Mouse (Mus musculus): ENCODE measurements at regions not wholly inside any gene's neighbourhood (a gene's known extent, or its start where the extent isn't known, plus 50 kb on each side); places are given as distances from the start of the nearest gene placed in this dataset.

DNA sequence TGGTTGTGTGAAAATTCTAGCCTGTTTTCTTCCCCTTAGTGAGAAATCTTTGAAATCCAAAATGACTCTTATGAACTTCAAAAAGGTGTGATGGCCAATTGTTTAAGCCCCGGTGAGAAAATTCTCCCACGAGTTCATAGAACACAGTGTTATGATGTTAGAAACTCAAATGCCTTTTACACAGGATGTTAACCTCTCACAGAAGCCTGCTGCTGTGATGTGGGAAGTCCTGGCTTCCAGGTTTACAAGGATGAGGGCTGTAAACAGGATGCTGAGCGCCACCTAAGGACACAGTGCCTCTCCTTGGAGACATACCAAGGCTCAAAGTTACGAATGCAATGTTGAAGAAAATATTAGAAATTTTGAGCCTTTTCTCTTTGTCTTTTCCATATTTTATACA is 222.8 kb downstream of the Gja1 start:
- no peaks in the 10 kb centered on the region for H3K9me3 ChIP-seq
- ATAC-seq: no peak
- H3K4me1 ChIP-seq (replicated peaks): no peaks in the 10 kb centered on the region
- 47% methylated on average over 4 of the region's 4 CpGs for WGBS
- H3K4me3 ChIP-seq (replicated peaks): no peak overlapping the region
- H3K4me2 ChIP-seq (replicated peaks): no peak overlapping the region
- no peaks in the 10 kb centered on the region for H3K27me3 ChIP-seq (replicated peaks)
- no peak overlapping the region for H3K27ac ChIP-seq
- H3K36me3 ChIP-seq: no peaks in the 10 kb centered on the region
- no peak overlapping the region for H3K9ac ChIP-seq

DNA sequence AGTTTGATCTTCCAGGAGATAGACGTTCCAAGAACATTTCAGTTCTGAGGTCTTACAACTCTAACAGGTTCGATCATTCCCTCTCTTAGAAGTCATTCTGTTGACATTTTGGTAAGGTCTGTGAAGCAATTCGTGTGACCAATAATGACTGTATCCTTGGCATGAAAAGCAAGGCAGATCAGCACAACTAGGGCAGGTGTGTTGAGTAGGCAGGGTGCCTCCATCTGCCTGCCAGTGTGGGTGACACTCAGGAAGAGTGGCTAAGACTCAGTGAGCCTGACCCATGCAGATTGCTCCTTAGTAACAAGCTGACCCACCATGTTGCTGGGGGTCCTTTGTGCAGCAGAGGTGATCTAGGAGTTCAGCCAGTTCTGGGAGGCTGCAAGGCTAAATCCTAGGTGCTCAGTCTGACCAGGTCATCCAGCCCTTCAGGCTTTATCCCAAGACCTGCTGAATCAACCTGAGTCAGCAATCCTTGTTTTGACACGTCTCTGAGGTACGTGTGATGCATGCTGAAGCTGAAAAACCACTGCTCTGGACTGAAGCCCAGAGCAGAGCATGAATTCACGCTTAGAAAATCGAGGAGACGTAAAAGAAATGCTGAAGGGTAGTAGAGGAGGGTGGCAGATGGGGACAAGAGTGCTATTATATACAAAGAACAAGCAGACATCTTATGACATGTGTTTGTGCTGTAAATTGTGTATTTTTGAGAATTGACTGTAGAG is 234.6 kb downstream of the Gja1 start:
- Histone ChIP-seq H3K9me3 (no peaks in the 10 kb centered on the region), H3K4me2 (replicated peaks) (no peak overlapping the region), H3K27ac (no peak overlapping the region), H3K9ac (no peak overlapping the region), H3K36me3 (no peaks in the 10 kb centered on the region), H3K4me1 (replicated peaks) (no peaks in the 10 kb centered on the region), H3K4me3 (replicated peaks) (no peak overlapping the region), H3K27me3 (replicated peaks) (no peaks in the 10 kb centered on the region)
- no peak for ATAC-seq
- 74% methylated on average over 8 of the region's 8 CpGs for WGBS

DNA sequence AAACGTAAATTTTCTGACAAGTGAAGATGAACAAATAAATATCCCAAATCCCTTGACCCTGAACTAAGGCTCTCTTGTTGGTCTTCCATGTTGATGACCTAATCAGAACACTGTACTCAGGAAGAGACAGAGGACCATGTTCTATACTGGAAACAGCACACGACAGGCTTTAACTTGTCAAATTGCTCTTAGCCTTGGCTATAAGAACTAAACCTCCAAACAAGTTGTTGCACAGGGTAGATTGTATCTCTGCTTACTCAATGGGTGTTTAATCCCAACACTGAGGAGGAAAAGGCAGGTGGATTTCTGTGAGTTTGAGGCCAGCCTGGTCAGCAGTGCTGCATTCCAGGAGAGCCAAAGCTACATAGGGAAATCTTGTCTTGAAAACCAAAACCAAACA is 265.5 kb downstream of the Gja1 start:
- 81% methylated on average over 2 of the region's 2 CpGs for WGBS
- Histone ChIP-seq H3K4me1 (replicated peaks) (no peaks in the 10 kb centered on the region), H3K36me3 (no peaks in the 10 kb centered on the region), H3K27me3 (replicated peaks) (no peaks in the 10 kb centered on the region), H3K27ac (no peak overlapping the region), H3K9me3 (no peaks in the 10 kb centered on the region), H3K9ac (no peak overlapping the region), H3K4me3 (replicated peaks) (no peak overlapping the region), H3K4me2 (replicated peaks) (no peak overlapping the region)
- no peak for ATAC-seq

DNA sequence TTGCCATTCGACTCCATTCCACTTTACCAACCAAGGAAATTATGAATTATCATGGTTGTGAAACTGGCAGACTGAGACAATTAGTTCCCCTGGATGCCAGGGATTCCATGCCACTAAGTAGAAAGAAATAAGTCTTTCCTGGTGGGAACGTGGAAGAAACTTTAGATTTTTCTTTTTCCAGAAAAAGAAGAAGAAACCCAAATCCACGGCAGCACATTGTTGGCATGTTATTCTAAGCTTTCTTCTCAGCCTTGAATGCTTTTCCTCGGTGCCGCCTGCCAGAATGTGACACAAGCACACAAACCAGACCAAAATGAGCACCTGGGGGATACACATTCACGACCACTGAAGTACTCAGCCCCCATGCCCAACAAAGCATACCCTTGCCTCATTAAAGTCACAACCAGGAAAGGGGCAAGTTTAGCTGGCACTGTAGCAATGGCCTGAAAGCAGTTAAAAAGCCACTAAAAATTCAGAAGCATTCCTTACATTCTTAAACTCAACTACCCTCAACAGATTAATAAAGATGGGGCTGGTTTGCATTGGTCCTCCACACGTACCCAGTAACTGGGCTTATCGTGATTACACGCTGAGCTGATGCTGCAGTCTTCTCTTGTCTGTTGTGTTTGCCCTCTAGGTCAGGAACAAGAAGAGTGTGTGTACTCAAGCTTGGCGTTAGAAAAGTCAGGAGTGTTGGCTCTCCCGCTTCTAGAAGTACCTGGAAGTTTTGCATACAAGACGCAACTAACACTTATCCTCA is 266.4 kb downstream of the Gja1 start:
- Histone ChIP-seq H3K9ac (no peak overlapping the region), H3K4me1 (replicated peaks) (no peaks in the 10 kb centered on the region), H3K4me3 (replicated peaks) (no peak overlapping the region), H3K4me2 (replicated peaks) (no peak overlapping the region), H3K27ac (no peak overlapping the region), H3K27me3 (replicated peaks) (no peaks in the 10 kb centered on the region), H3K36me3 (no peaks in the 10 kb centered on the region), H3K9me3 (no peaks in the 10 kb centered on the region)
- no peak for ATAC-seq
- 64% methylated on average over 12 of the region's 12 CpGs for WGBS

DNA sequence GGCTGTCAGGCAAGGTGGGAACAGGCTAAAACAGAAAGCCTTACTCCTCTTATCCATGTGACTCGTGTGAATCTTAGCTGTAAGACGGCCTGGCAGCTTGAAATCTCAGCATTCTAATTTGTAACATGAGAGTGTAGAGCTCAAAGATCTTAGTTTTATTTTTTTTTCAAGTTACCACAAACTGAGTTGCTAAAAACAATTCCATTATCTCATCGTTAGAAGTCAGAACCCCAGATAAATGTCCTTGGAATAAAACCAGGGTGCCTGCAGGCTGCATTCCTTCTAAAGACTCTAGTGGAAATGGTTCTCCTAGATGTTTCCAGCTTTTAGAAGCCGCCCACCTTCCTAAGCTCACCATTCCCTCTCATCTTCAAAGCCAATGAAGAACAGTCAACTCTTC is 283.4 kb downstream of the Gja1 start:
- WGBS: 80% methylated on average over 4 of the region's 4 CpGs

DNA sequence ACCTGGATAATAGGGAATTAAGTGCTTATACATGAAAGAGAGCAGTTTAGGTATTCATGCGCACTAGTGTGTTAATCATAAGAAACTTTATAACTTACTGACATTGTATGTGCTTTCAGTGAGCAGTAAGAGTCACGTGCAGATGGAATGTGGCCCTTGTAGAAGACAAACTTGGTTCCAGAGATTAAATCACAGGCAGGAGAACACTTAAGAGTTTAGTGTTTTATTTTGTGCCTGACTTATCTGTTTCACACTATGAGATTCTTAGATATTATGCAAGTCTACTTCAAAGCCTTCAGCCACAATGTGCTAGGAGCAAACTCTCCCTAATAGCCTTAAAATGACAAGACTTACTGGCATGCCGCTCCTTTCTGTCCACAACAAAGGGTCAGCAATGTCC is 296.8 kb downstream of the Gja1 start:
- WGBS: 76% methylated on average over 3 of the region's 3 CpGs

More for the DNA sequence above, 283.4 kb downstream of the Gja1 start:
- Histone ChIP-seq H3K36me3 (no peaks in the 10 kb centered on the region), H3K4me2 (replicated peaks) (no peak overlapping the region), H3K27me3 (replicated peaks) (no peaks in the 10 kb centered on the region), H3K9ac (no peak overlapping the region), H3K4me3 (replicated peaks) (no peak overlapping the region), H3K9me3 (no peaks in the 10 kb centered on the region), H3K4me1 (replicated peaks) (no peaks in the 10 kb centered on the region), H3K27ac (no peak overlapping the region)
- no peak for ATAC-seq

DNA sequence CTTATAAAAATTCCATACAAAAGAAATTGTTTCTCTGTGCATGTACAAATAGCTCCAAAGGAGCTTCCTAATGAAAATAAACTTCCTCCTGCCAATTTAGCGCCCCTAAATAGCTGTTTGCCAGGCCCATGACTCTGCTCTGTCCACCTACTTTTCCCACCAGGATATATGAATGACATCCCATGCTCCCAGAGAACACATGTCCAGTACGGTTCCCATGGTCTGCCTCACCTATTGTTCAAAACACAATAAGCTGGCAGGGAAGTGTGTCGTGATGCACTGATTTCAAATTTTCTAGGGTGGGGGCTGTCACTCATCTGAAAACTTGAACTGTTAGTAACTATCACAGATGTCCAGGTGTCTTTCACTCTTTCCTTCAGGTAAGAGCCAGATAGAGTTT is 305.8 kb downstream of the Gja1 start:
- no peak for ATAC-seq
- H3K36me3 ChIP-seq: no peaks in the 10 kb centered on the region
- H3K4me1 ChIP-seq (replicated peaks): no peaks in the 10 kb centered on the region
- no peak overlapping the region for H3K4me2 ChIP-seq (replicated peaks)
- no peaks in the 10 kb centered on the region for H3K27me3 ChIP-seq (replicated peaks)
- 77% methylated on average over 3 of the region's 3 CpGs for WGBS
- H3K4me3 ChIP-seq (replicated peaks): no peak overlapping the region
- no peak overlapping the region for H3K27ac ChIP-seq
- H3K9me3 ChIP-seq: no peaks in the 10 kb centered on the region
- H3K9ac ChIP-seq: no peak overlapping the region

More for the DNA sequence above, 296.8 kb downstream of the Gja1 start:
- H3K9ac ChIP-seq: no peak overlapping the region
- H3K4me2 ChIP-seq (replicated peaks): no peak overlapping the region
- H3K9me3 ChIP-seq: no peaks in the 10 kb centered on the region
- no peaks in the 10 kb centered on the region for H3K4me1 ChIP-seq (replicated peaks)
- no peaks in the 10 kb centered on the region for H3K27me3 ChIP-seq (replicated peaks)
- no peaks in the 10 kb centered on the region for H3K36me3 ChIP-seq
- ATAC-seq: no peak
- H3K4me3 ChIP-seq (replicated peaks): no peak overlapping the region
- no peak overlapping the region for H3K27ac ChIP-seq

DNA sequence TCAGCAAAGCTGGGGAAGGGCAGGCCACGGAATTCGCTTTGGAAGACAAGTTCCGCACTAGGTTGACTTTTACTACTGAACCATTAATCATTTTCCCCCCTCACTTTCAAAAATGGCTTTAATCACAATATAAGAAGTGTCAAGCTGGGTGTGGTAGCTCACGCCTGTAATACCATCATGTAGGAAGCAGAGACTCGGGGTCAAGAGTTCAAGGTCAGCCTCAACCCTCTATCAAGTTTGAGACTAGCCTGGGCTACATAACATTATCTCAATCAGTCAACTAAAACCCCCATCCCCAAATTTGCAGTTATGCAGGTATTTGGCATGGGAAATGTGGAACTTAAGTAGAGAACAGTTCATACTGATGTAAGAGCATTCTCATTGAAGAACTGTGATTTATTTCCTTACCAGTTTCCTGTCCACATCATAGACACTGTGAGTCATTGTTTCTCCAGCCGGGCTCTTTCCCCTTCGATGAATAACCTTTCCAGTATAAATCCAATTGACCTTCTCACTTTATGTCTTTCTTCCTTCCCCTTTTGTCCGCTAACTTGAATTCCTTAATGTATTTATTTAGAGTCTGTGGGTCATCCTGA is 308.6 kb downstream of the Gja1 start:
- no peaks in the 10 kb centered on the region for H3K36me3 ChIP-seq
- H3K9me3 ChIP-seq: no peaks in the 10 kb centered on the region
- no peak overlapping the region for H3K4me3 ChIP-seq (replicated peaks)
- ATAC-seq: no peak
- no peak overlapping the region for H3K9ac ChIP-seq
- no peak overlapping the region for H3K4me2 ChIP-seq (replicated peaks)
- no peaks in the 10 kb centered on the region for H3K27me3 ChIP-seq (replicated peaks)
- no peak overlapping the region for H3K27ac ChIP-seq
- WGBS: 81% methylated on average over 8 of the region's 8 CpGs
- no peaks in the 10 kb centered on the region for H3K4me1 ChIP-seq (replicated peaks)

DNA sequence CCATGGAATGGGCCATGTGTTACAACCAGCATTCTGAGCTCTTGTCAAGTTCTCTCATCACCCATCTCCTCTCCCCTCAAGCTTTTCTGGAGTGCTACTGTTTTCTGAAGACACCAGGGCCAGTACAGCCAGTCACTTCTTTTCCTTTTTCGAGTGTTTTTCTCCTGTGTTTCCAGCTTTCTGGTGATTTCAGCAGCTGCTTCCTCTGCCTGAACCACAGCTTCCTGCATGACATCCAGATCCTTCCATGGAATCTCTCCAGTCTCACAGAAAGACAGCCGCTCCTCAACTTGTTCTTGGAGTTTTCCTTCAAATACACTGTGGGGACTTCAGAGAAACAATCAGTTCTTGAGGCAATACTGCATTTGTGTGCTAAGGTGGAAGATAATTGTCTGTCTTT is 314.3 kb downstream of the Gja1 start:
- H3K27me3 ChIP-seq (replicated peaks): no peaks in the 10 kb centered on the region
- 70% methylated on average over 2 of the region's 2 CpGs for WGBS

DNA sequence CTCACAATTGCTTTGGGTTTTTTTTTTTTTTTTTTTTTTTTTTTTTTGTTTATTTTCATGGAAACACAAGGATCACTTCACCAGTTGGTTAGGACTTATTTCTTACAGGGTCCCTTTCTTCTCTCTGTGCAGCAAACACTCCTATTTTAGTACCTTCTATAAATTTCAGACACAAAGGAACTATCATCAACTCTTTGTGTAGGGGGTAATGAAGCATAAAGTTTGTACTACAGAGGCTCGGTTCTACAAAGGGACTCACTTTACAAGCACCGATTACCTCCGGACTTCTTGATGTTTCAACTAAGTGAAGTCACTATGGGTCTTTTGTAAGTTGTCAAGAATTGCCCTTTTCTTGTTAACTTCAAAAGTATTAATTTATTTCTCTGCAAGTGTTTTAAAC is 318.0 kb downstream of the Gja1 start:
- WGBS: 71% methylated on average over 3 of the region's 3 CpGs
- Histone ChIP-seq H3K9me3 (no peaks in the 10 kb centered on the region), H3K4me2 (replicated peaks) (no peak overlapping the region), H3K36me3 (no peaks in the 10 kb centered on the region), H3K27me3 (replicated peaks) (no peaks in the 10 kb centered on the region), H3K9ac (no peak overlapping the region), H3K4me1 (replicated peaks) (no peaks in the 10 kb centered on the region), H3K4me3 (replicated peaks) (no peak overlapping the region), H3K27ac (no peak overlapping the region)
- no peak for ATAC-seq

More for the DNA sequence above, 314.3 kb downstream of the Gja1 start:
- H3K36me3 ChIP-seq: no peaks in the 10 kb centered on the region
- no peaks in the 10 kb centered on the region for H3K9me3 ChIP-seq
- no peak overlapping the region for H3K4me3 ChIP-seq (replicated peaks)
- no peak for ATAC-seq
- no peaks in the 10 kb centered on the region for H3K4me1 ChIP-seq (replicated peaks)
- H3K4me2 ChIP-seq (replicated peaks): no peak overlapping the region
- no peak overlapping the region for H3K9ac ChIP-seq
- H3K27ac ChIP-seq: no peak overlapping the region

DNA sequence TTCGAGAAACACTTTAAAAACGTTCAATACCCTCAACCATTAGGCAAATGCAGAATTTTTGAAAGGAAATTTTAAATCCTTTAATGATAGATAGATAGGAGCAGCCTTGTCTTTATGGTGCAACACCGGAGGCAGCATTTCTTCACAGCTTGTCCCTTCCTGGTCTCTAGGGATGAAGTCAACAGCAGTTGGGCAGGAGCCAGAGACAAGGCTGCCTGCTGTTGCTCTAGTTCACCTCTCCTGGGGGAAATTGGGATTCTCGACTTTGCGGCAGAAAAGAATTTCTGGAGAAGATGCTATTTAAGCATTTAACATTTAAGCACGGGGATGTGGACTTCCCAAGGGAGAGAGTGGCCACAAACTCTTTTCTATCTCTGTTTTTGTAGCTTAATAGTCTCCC is 323.0 kb downstream of the Gja1 start:
- Histone ChIP-seq H3K4me3 (replicated peaks) (no peak overlapping the region), H3K27ac (no peak overlapping the region), H3K4me1 (replicated peaks) (no peaks in the 10 kb centered on the region), H3K4me2 (replicated peaks) (no peak overlapping the region), H3K9me3 (no peaks in the 10 kb centered on the region), H3K36me3 (no peaks in the 10 kb centered on the region), H3K9ac (no peak overlapping the region), H3K27me3 (replicated peaks) (no peaks in the 10 kb centered on the region)
- WGBS: 72% methylated on average over 6 of the region's 6 CpGs
- no peak for ATAC-seq

DNA sequence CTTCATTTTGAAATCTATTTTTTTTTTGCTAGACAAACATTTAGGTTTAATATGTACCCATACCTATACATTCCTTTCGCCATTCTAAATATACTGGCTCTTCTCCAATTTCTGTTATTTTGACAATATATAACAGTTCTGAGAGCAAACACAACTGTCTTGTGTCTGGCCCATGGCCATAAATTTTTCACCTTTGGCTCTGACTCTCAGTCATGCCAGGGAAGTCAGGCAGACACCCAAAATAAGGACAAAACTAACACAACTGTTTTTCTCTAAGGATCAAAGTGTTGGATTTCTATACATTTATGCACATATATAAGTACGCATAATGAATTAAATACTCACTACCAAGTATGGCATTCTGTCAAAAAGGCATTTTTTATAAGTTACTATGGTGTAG is 331.3 kb downstream of the Gja1 start:
- no peak overlapping the region for H3K9ac ChIP-seq
- whole genome bisulfite sequencing: 85% methylated on average over 2 of the region's 2 CpGs

DNA sequence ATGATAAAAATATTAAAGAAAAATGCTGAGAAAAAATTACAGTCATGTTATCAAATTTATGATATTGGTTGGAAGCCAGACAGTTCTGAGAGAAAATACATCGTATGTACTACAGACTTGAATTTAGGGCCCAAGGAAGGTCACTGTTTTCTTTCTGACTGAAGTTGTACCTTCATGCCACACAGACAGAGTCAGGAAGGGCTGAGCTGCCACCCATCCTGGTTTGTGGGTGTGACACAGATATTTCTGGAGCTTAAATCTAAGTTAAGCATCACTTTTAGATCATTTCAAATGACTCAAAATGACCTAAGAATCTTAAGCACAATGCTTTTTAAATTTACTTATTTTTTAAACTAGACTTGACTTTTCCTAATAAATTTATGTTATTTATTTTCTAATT is 331.8 kb downstream of the Gja1 start:
- H3K9me3 ChIP-seq: no peaks in the 10 kb centered on the region
- no peak for ATAC-seq
- no peaks in the 10 kb centered on the region for H3K4me1 ChIP-seq (replicated peaks)
- H3K27ac ChIP-seq: no peak overlapping the region
- H3K4me3 ChIP-seq (replicated peaks): no peak overlapping the region
- H3K36me3 ChIP-seq: no peaks in the 10 kb centered on the region
- no peaks in the 10 kb centered on the region for H3K27me3 ChIP-seq (replicated peaks)
- 45% methylated on average over 1 of the region's 1 CpGs for WGBS
- H3K9ac ChIP-seq: no peak overlapping the region
- H3K4me2 ChIP-seq (replicated peaks): no peak overlapping the region

More for the DNA sequence above, 331.3 kb downstream of the Gja1 start:
- Histone ChIP-seq H3K4me3 (replicated peaks) (no peak overlapping the region), H3K27ac (no peak overlapping the region), H3K4me2 (replicated peaks) (no peak overlapping the region), H3K9me3 (no peaks in the 10 kb centered on the region), H3K36me3 (no peaks in the 10 kb centered on the region), H3K27me3 (replicated peaks) (no peaks in the 10 kb centered on the region), H3K4me1 (replicated peaks) (no peaks in the 10 kb centered on the region)
- ATAC-seq: no peak
